Mouse (Mus musculus) retina, embryonic 14.5 days (tissue): ENCODE measurements around the gene Filip1.
"Not testable (repeated sequence)": the region's sequence is repeated elsewhere in the genome, so short reads cannot be mapped to it uniquely, and the experiment has no call there.

ENCODE experiments used
- DNase-seq: peaks from one replicate; pipeline ENCODE4 v3.0.0-alpha.2; 2015; ENCODE audit warnings: low spot score

Filip1 gene

DNA sequence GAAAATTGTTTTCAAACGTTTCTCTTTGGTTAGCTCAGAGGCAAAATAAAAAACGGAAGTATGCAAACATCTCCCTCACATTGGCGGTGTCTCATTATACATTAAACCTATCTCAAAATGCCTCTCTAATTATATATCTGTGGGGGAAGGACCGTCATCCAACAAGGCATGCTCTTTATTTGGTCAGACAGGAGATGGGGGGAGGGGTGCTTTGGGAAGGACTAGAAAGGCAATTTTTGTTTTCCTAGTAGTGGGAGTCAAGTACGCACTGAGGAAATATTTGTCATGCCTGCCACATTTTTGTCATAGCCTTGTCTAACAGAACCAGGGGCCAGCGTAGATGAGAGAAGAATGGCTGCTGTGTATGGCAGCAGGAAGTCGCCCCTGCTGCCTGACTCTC is at the start of gene Filip1:
Gene Filip1 (minus strand): TSS at position 101 of the 400 bp plus-strand sequence.
- DNase-seq, result no peak

DNA sequence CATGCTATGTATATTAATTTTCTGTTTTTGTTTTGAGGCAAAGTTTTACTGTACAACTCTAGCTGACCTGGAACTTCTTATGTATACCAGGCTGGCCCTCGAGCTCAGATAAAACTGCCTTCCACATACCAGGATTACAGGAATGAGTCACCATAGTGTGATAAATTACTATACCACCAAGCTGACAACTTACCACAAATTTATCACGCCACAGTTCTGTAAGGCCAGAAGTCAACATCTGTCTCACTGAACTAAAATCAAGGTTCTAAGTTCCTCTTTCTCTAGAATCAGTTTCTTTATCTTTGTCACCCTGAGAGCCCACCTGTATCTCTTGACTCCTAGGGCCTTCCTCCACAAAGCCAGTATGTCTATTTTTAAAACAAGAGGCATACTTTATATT is 45.0 kb upstream of the Filip1 start:
- DNase-seq, result no peak

GRCm38 (mm10) chr9:80052951-80053350 is 40.3 kb upstream of the Filip1 start:
- DNase-seq, result no peak

- not testable (repeated sequence) for DNase-seq
Measured at GRCm38 (mm10) chr9:80049271-80049670, 36.6 kb upstream of the Filip1 start.

- DNase-seq, result not testable (repeated sequence)
Measured at GRCm38 (mm10) chr9:80044301-80044700, 31.6 kb upstream of the Filip1 start.

GRCm38 (mm10) chr9:80039296-80039815 is 26.7 kb upstream of the Filip1 start:
- DNase-seq, result peak; percentile 45

DNA sequence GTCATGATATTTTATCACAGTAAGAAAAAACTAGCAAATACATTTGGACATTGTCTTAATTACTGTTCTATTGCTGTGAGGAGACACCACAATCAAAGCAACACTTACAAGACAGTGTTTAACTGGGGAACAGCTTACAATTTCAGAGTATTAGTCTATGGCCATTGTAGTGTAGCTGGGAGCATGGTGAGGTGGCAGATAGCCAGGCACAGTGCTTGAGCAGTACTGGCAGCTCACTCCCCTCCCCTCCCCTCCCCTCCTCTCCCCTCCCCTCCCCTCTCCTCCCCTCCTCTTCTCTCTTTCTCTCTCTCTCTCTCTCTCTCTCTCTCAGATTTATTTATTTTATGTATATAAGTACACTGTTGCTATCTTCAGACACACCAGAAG is 25.3 kb upstream of the Filip1 start:
- DNase-seq, result no peak

DNA sequence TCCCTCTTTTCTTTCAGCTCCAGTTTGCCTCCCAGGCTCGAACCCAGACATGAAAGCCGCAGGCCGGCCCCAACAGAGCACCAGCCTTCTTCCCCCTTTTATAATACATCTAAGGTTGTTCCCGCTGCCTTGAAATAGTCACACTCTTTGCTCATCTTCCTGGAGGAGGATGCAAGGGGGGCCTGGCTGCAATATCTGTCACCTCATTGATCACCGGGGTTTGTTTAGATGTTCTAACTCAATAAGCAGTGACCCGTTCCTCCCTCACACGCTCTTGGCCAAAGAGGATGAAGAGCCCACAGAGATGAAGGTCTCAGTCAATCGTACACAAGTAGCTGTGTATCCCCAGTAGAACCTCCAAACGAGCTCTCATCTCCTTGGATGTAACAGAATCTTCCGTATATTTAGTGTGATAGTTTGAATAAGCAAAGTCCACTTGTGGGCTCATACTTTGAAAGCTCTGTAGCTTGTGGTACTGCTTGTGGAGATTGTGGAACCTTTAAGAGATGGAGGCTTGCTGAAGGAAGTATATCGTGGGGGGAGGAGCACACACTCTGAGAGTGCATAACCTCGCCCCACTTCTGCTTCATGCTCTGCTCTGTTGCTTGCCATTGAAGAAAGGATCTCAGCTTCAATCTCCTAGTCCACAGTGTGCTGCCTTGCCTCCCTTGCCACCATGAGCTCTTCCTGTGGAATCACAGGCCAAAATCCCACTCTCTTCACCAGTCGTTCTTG is 24.8 kb upstream of the Filip1 start:
- DNase-seq, result no peak

- DNase-seq, result no peak
Measured at GRCm38 (mm10) chr9:80026581-80027021, 13.9 kb upstream of the Filip1 start.

DNA sequence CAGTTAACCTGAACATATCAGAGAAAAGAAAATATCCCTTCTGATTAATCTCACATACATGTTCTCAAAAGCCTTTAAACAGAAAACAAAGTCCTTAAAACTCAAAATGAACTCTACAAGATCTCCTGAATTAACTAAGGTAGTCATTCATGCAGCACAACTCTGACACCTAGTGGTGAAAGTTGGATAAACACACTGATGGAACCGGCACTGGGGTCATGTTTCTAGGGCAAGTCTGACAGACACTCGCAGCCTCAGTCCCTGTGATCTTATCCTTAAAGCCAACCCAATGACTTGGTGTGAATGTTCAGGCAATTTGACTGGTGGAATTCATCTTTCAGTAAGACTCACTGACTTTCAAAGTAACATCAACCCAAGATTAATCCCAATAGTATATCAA is 13.4 kb upstream of the Filip1 start:
- DNase-seq, result peak; percentile 88

DNA sequence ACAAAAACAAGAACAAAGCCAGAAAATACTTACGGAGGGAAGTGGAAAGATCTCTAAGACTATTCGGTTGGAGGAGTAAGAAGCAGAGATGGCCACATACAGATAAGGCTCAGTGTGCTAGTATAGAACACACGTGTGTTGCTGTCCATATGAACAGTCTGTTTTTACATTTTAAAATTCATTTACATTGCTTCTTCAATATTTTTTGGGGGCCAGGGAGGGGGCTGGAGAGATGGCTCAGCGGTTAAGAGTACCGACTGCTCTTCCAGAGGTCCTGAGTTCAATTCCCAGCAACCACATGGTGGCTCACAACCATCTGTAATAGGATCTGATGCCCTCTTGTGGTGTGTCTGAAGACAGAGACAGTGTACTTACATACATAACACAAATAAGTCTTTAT is 12.7 kb upstream of the Filip1 start:
- DNase-seq, result not testable (repeated sequence)

DNA sequence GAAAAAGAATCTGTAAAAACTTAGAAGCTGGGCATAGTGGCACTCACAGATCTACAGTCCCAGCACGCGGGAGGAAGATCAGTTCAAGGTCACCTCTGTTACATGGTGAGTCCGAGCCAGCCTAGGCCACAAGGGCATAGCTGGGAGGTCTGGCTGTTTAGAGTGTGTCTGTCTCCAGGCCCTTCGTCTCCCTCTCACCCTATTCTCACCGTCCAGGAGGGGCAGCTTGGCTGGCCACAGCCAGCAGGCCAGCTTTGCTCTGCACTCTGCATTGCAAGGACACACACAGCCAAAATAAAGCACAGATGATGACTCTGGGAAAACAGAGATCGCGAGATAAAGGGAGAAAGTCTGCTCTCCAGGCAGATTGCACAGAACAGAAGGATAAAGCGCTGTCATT is 10.2 kb upstream of the Filip1 start:
- DNase-seq, result no peak

DNA sequence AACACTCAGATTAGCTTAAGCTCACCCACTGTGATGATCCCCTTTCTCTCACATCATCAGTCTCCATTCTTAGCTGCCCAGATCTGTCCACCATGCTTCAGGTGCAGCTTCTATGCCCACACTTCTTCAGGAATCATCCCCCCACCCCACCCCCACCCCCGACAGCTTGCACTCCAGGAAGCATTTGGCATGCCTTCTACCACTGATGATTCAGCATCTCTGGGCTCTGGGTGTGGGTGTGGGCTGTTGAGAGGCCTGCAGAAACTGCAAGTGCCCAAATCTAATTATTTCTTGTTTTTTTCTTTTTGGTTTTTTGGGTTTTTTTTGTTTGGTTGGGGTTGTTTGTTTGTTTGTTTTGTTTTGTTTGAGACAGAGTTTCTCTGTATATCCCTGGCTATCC is 9.0 kb upstream of the Filip1 start:
- no peak for DNase-seq

DNA sequence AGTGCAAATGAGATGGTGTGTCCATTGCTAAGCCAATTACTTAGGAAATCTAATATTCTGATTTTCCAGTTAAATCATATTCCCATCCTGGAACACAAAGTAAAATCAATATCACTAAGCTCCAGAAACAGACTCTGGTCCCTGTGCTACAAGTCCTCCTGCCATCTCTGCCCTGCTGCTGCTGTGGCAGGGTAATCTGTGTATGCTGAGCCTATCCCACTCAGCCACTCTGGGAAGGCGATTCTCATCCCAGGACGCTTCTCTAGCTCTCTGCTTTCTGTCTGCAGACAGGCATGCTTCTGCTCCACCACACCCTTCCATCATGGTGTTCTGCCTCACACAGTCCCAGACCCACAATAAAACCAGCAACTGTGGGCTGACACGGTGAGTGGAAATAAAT is 7.8 kb upstream of the Filip1 start:
- DNase-seq, result no peak

- no peak for DNase-seq
Measured at GRCm38 (mm10) chr9:80012016-80012415, 635 bp downstream of the Filip1 start.

GRCm38 (mm10) chr9:80002394-80003188 is 10.1 kb downstream of the Filip1 start:
- DNase-seq, result peak; percentile 91

- DNase-seq, result no peak
Measured at GRCm38 (mm10) chr9:79997282-79997681, 15.4 kb downstream of the Filip1 start.

DNA sequence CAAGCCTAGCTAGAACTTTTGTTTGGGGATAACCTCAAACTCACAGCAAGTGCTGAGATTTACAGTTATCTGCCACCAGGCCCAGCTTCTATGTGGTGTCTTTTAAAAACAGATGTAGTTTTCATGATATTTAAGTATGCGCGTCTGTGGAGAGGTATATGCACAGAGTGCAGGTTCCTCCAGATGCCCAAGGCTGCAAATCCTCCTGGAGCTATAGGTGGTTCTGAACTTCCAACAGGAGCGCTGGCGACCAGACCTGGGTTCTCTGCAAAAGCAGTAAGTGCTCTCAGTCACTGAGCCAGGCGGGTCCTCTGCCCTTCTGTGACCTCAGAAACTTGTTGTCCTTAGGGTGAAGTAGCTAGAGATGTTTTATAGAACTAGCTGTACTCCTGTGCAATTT is 18.4 kb downstream of the Filip1 start:
- DNase-seq, result no peak

- no peak for DNase-seq
Measured at GRCm38 (mm10) chr9:79993066-79993465, 19.6 kb downstream of the Filip1 start.

DNA sequence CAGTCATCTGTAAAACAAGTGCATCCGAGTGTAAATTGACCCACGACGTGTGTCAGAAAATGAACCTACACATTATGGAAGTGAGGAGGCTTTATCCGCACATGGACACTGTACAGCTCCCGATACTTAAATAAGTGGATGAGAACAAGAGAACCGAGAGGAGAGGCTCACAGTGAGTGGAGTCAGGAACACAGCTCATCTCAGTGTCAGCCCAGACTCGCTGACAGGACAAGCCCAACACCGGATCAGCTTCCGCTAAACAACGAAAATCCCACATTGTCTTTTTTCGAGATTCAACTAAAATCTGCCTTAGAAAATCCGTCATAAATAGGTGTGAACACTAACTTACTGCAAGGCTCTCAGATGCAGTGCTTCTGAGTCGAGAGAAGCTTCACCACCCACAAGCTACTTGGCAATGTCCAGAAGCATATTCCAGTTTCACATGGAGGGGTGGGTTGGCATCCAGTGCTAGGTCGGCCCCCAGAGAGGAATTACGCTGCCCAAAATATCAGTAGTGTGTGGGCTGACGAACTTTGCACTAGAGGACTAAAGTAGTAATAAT is 22.1 kb downstream of the Filip1 start:
- DNase-seq, result peak; percentile 37

DNA sequence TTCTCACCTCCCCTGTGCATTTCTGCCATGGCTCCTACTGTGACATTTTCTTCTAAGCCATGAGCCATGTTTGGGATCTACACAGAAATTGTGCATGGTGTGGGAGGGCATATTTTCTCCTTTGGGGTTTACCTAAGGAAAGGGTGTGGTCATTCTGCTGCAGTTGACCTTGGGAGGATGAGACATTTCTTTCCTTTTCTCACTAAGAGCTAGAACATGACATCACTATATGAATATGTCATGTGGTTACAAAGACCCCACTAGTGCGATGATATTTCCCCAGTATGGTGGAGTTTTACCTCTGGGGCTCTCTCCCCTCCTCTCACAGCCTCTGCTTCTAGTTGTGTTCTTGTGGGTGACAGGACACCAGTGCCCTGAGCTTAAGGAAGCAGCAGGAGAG is 22.9 kb downstream of the Filip1 start:
- DNase-seq, result no peak

- DNase-seq, result no peak
Measured at GRCm38 (mm10) chr9:79989061-79989460, 23.6 kb downstream of the Filip1 start.

DNA sequence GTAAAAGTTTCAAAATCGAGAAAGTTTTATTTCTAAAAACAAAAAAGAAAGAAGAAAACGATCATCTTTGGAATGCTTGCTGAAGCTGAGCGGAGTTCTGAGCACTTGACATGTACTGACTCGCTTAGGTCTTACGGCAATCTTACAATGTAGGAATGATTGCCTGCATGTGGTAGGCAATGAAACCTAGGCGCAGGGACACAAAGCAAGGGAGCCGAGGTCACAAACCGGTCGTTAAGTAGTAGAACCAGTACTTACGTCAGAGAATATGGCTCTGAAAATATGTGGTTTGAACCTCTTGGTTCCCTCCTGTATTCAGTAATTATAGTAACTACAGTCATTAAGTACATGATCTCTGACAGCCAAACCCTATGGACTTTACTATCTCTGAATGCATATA is 29.4 kb downstream of the Filip1 start:
- no peak for DNase-seq
